Mouse (Mus musculus) frontal cortex, postnatal 36 days (tissue): ENCODE results near the gene Olfr697.
"Not testable (repeated sequence)": the region's sequence is repeated elsewhere in the genome, so short reads cannot be mapped to it uniquely, and the experiment has no call there.

Source experiments
- DNase-seq, 2 experiments: peaks; one replicate each; pipeline ENCODE4 v3.0.0; 2022; ENCODE audit warnings: low spot score in 2 of 2

Gene Olfr697

GRCm38 (mm10) chr7:106742343-106742742 is at the start of gene Olfr697:
Olfr697 (minus strand) TSS chr7:106742443.
- DNase-seq: no peak

GRCm38 (mm10) chr7:106788330-106788729 is 46.1 kb upstream of the Olfr697 start:
- DNase-seq: no peak

GRCm38 (mm10) chr7:106761008-106761407 is 18.8 kb upstream of the Olfr697 start:
- DNase-seq: not testable (repeated sequence)

GRCm38 (mm10) chr7:106758800-106759199 is 16.6 kb upstream of the Olfr697 start:
- DNase-seq: no peak

GRCm38 (mm10) chr7:106755297-106755696 is 13.1 kb upstream of the Olfr697 start, which contains the start of gene Olfr698:
Olfr698 (minus strand) TSS chr7:106755397.
- DNase-seq: no peak

- DNase-seq: no peak
Observed at GRCm38 (mm10) chr7:106745811-106746210, 3.6 kb upstream of the Olfr697 start.

- DNase-seq: no peak
Observed at GRCm38 (mm10) chr7:106737028-106737427, 5.2 kb downstream of the Olfr697 start.

GRCm38 (mm10) chr7:106733717-106734116 is 8.5 kb downstream of the Olfr697 start:
- no peak for DNase-seq

- DNase-seq: not testable (repeated sequence)
Observed at GRCm38 (mm10) chr7:106725654-106726053, 16.6 kb downstream of the Olfr697 start.

- no peak for DNase-seq
Observed at GRCm38 (mm10) chr7:106716296-106716695, 25.9 kb downstream of the Olfr697 start, which contains the start of gene Olfr695. Olfr695 (minus strand) TSS chr7:106716396.

GRCm38 (mm10) chr7:106711463-106711862 is 30.8 kb downstream of the Olfr697 start:
- no peak for DNase-seq

GRCm38 (mm10) chr7:106707705-106708104 is 34.5 kb downstream of the Olfr697 start:
- DNase-seq: not testable (repeated sequence)

- no peak for DNase-seq
Observed at GRCm38 (mm10) chr7:106696891-106697290, 45.4 kb downstream of the Olfr697 start.

- no peak for DNase-seq
Observed at GRCm38 (mm10) chr7:106692976-106693375, 49.3 kb downstream of the Olfr697 start.

- DNase-seq: no peak
Observed at GRCm38 (mm10) chr7:106691714-106692113, 50.5 kb downstream of the Olfr697 start, which contains the start of gene Olfr694. Olfr694 (minus strand) TSS chr7:106691814.
